Comparison of ENCODE assay signal across 8 mouse cellular contexts in genomic region chr12:100289267-100290177, GRCm38 (mm10).
DNase-seq lines count a peak whose midpoint lies in the region; ATAC-seq and TF ChIP-seq lines count a peak whose summit lies in the region.
"Had no signal": no experiment of that assay in that cellular context is flagged by ENCODE, and none has a peak within 500 bp of the region (broad histone marks: within the 10 kb centered on the region; RNA-seq: fewer than 3 reads in every experiment).

No protein-coding gene starts in this region.

- TF ChIP-seq CTCF in brain, embryonic 14.5 days (IDR thresholded peaks at IDR 0.05; ENCODE audit: borderline replicate concordance, extremely low read depth, insufficient read depth, insufficient read length), result no peak
- TF ChIP-seq CTCF in kidney, adult 2 months (conservative IDR thresholded peaks at IDR 0.05; ENCODE audit: insufficient read depth, insufficient read length, low read depth, low read length), result no peak

- peak overlapping the region; percentile 80 for H3K27ac ChIP-seq in embryonic facial prominence, embryonic 12.5 days
- H3K27ac ChIP-seq in kidney, adult 2 months (ENCODE audit: insufficient read depth, low read depth, low read length), result no peak overlapping the region
- no peak overlapping the region; the same call in 1 of the 2 replicates for H3K27ac ChIP-seq in liver, embryonic 13.5 days

- H3K36me3 ChIP-seq in embryonic facial prominence, embryonic 12.5 days, result no peaks in the 10 kb centered on the region
- H3K36me3 ChIP-seq in kidney, adult 2 months (ENCODE audit: control insufficient read depth, insufficient read depth, low read length), result no peaks in the 10 kb centered on the region
- H3K36me3 ChIP-seq in liver, embryonic 13.5 days, result no peaks in the 10 kb centered on the region

- no peak overlapping the region for H3K4me3 ChIP-seq in embryonic facial prominence, embryonic 12.5 days
- no peak overlapping the region for H3K4me3 ChIP-seq in kidney, adult 2 months (ENCODE audit: insufficient read depth, low read depth, low read length)
- H3K4me3 ChIP-seq in liver, embryonic 13.5 days (replicated peaks), result no peak overlapping the region
- H3K4me3 ChIP-seq: megakaryocyte, embryonic 14.5 days had no signal

- peaks cover 29% of the 10 kb centered on the region for H3K4me1 ChIP-seq in embryonic facial prominence, embryonic 12.5 days
- peaks cover 14% of the 10 kb centered on the region for H3K4me1 ChIP-seq in kidney, adult 2 months (ENCODE audit: control insufficient read depth, insufficient read depth, low read length)
- peaks cover 9% of the 10 kb centered on the region; the same call in 1 of the 2 replicates for H3K4me1 ChIP-seq in liver, embryonic 13.5 days (replicated peaks)
- H3K4me1 ChIP-seq: megakaryocyte, embryonic 14.5 days had no signal

- TF ChIP-seq POLR2A in brain, embryonic 14.5 days (IDR thresholded peaks at IDR 0.05; ENCODE audit: borderline replicate concordance, extremely low read depth, insufficient read depth, insufficient read length, poor library complexity, severe bottlenecking), result no peak
- no peak for TF ChIP-seq POLR2A in kidney, adult 2 months (IDR thresholded peaks at IDR 0.05; ENCODE audit: low read depth, low read length)

- H3K9ac ChIP-seq in embryonic facial prominence, embryonic 12.5 days, result 0 out of 2 replicates have a peak overlapping the region, but pooled peaks have one; percentile 15
- no peak overlapping the region for H3K9ac ChIP-seq in liver, embryonic 13.5 days

- H3K9me3 ChIP-seq in embryonic facial prominence, embryonic 12.5 days, result no peaks in the 10 kb centered on the region
- no peaks in the 10 kb centered on the region for H3K9me3 ChIP-seq in liver, embryonic 13.5 days (replicated peaks)

- peak; percentile 77 for ATAC-seq in embryonic facial prominence, embryonic 12.5 days (ENCODE audit: insufficient number of reproducible peaks, insufficient read depth, low FRiP score, low TSS enrichment)
- 0 out of 2 replicates have a peak, but pooled peaks have one; percentile 15 for ATAC-seq in liver, embryonic 13.5 days (ENCODE audit: low read depth)
- no peak for ATAC-seq in erythroid progenitor cell, adult 5-6 weeks (replicated peaks; ENCODE audit: low FRiP score, poor library complexity, severe bottlenecking)

- DNase-seq in brain, embryonic 14.5 days (ENCODE audit: low read depth), result peak; percentile 94
- DNase-seq in heart, adult 9 months (ENCODE audit: low spot score in 2 of 2), result peak; percentile 84 to 85
- peak; percentile 92 for DNase-seq in kidney, adult 2 months
- no peak for DNase-seq in liver, embryonic 13.5 days
- DNase-seq in ovary, adult 18-20 months (ENCODE audit: low spot score), result peak; percentile 71

- H3K27me3 ChIP-seq in embryonic facial prominence, embryonic 12.5 days, result no peaks in the 10 kb centered on the region
- H3K27me3 ChIP-seq in kidney, adult 2 months (replicated peaks; ENCODE audit: control insufficient read depth, insufficient read depth, low read length), result no peaks in the 10 kb centered on the region
- H3K27me3 ChIP-seq in liver, embryonic 13.5 days, result no peaks in the 10 kb centered on the region

- H3K4me2 ChIP-seq in embryonic facial prominence, embryonic 12.5 days (replicated peaks), result 0 out of 2 replicates have a peak overlapping the region, but pooled peaks have one; percentile 9
- H3K4me2 ChIP-seq in liver, embryonic 13.5 days, result no peak overlapping the region

- WGBS in embryonic facial prominence, embryonic 12.5 days, result 28% methylated on average over 8 of the region's 8 CpGs
- WGBS in kidney, adult 2 months, result 12% methylated on average over 8 of the region's 8 CpGs
- 43% methylated on average over 8 of the region's 8 CpGs for WGBS in liver, embryonic 13.5 days (ENCODE audit: insufficient replicate concordance)
